Mouse (Mus musculus): ENCODE results near the gene Usp46. TPM values are rescaled to one million over a fixed set of nuclear protein-coding genes. Genes with fewer than 3 reads are reported as not detected.
"Not testable (repeated sequence)": the region's sequence is repeated elsewhere in the genome, so short reads cannot be mapped to it uniquely, and the experiment has no call there.

Gene Usp46
- total RNA-seq, 1 experiment from 2014 or later: 15.0 TPM

- ATAC-seq (replicated peaks; ENCODE audit: low read depth, poor library complexity, severe bottlenecking): no peak
Observed at GRCm38 (mm10) chr5:74076759-74077158, 8.5 kb upstream of the Usp46 start.

- ATAC-seq (replicated peaks; ENCODE audit: low read depth, poor library complexity, severe bottlenecking): not testable (repeated sequence)
Observed at GRCm38 (mm10) chr5:74070564-74070963, 2.3 kb upstream of the Usp46 start.

- ATAC-seq (replicated peaks; ENCODE audit: low read depth, poor library complexity, severe bottlenecking): peak; percentile 45
Observed at GRCm38 (mm10) chr5:74068714-74069321, 587 bp upstream of the Usp46 start.

GRCm38 (mm10) chr5:74067346-74067745, 885 bp downstream of the Usp46 start:
- no peak for ATAC-seq (replicated peaks; ENCODE audit: low read depth, poor library complexity, severe bottlenecking)

- ATAC-seq (replicated peaks; ENCODE audit: low read depth, poor library complexity, severe bottlenecking): peak; percentile 13; the same call in 1 of the 2 replicates
Observed at GRCm38 (mm10) chr5:74066416-74067115, 1.7 kb downstream of the Usp46 start.

GRCm38 (mm10) chr5:74065565-74066275, 2.5 kb downstream of the Usp46 start:
- no peak; the same call in 1 of the 2 replicates for ATAC-seq (replicated peaks; ENCODE audit: low read depth, poor library complexity, severe bottlenecking)

- peak; percentile 33 for ATAC-seq (replicated peaks; ENCODE audit: low read depth, poor library complexity, severe bottlenecking)
Observed at GRCm38 (mm10) chr5:74064844-74065243, 3.4 kb downstream of the Usp46 start.

GRCm38 (mm10) chr5:74063226-74063747, 4.9 kb downstream of the Usp46 start:
- no peak for ATAC-seq (replicated peaks; ENCODE audit: low read depth, poor library complexity, severe bottlenecking)

GRCm38 (mm10) chr5:74062266-74062665, 6.0 kb downstream of the Usp46 start:
- ATAC-seq (replicated peaks; ENCODE audit: low read depth, poor library complexity, severe bottlenecking): no peak

- ATAC-seq (replicated peaks; ENCODE audit: low read depth, poor library complexity, severe bottlenecking): no peak
Observed at GRCm38 (mm10) chr5:74061408-74062047, 6.7 kb downstream of the Usp46 start.

GRCm38 (mm10) chr5:74052171-74052909, 15.9 kb downstream of the Usp46 start:
- ATAC-seq (replicated peaks; ENCODE audit: low read depth, poor library complexity, severe bottlenecking): no peak

- no peak for ATAC-seq (replicated peaks; ENCODE audit: low read depth, poor library complexity, severe bottlenecking)
Observed at GRCm38 (mm10) chr5:74051394-74052170, 16.6 kb downstream of the Usp46 start.

- no peak for ATAC-seq (replicated peaks; ENCODE audit: low read depth, poor library complexity, severe bottlenecking)
Observed at GRCm38 (mm10) chr5:74050903-74051302, 17.3 kb downstream of the Usp46 start.

GRCm38 (mm10) chr5:74048846-74049495, 19.3 kb downstream of the Usp46 start:
- no peak for ATAC-seq (replicated peaks; ENCODE audit: low read depth, poor library complexity, severe bottlenecking)

GRCm38 (mm10) chr5:74044591-74044990, 23.6 kb downstream of the Usp46 start:
- ATAC-seq (replicated peaks; ENCODE audit: low read depth, poor library complexity, severe bottlenecking): no peak

- no peak for ATAC-seq (replicated peaks; ENCODE audit: low read depth, poor library complexity, severe bottlenecking)
Observed at GRCm38 (mm10) chr5:74042796-74043340, 25.4 kb downstream of the Usp46 start.

- no peak for ATAC-seq (replicated peaks; ENCODE audit: low read depth, poor library complexity, severe bottlenecking)
Observed at GRCm38 (mm10) chr5:74040541-74040940, 27.7 kb downstream of the Usp46 start.

GRCm38 (mm10) chr5:74035454-74035853, 32.8 kb downstream of the Usp46 start:
- no peak for ATAC-seq (replicated peaks; ENCODE audit: low read depth, poor library complexity, severe bottlenecking)

Measured in common myeloid progenitor, adult 5-6 weeks (primary cell).